Mouse (Mus musculus): Measurements from ENCODE around the gene Neurl4. TPM values are rescaled to one million over a fixed set of nuclear protein-coding genes. Genes with fewer than 3 reads are reported as not detected.
"Not testable (repeated sequence)": the region's sequence is repeated elsewhere in the genome, so short reads cannot be mapped to it uniquely, and the experiment has no call there.

Neurl4 gene
- polyA plus RNA-seq, 2 experiments from 2014 or later, result 7.9 to 8.0 TPM

DNA sequence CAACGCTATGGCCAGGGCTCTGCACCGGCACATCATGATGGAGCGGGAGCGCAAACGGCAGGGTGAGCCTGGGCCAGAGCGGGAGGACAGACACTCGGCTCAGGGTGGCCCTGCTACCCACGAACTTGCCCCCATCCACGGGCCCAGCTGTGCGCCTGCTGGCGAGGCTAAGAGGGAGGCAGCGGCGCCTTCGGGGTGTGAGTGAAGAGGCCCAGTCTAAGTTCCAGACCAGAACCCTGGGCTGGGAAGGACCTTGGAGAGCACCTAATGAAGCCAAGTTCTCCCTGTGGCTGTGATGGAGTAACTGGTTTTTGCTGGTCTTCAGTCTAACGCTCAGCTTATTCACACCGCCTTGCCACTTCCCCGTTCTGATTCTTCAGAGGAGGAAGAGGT is 13.5 kb downstream of the Neurl4 start:
- ATAC-seq, result no peak

DNA sequence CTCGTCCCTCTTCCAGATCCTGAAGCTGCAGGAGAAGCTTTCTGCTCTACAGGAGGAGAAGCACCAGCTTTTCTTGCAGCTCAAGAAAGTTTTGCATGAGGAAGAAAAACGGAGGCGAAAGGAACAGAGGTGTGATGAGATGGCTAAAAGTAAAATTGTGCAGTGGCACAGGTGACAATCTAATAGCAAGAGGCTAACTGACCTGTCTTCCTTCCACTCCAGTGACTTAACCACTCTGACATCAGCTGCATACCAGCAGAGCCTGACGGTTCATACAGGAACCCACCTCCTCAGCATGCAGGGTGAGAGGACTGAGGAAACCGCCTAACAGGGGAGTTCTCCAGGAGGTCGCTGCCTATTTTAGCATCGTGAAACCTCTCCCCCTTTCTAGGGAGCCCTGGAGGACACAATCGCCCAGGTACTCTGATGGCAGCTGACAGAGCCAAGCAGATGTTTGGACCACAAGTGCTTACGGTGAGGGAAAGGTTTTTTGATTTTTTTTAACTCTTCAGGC is 14.1 kb downstream of the Neurl4 start:
- ATAC-seq, result no peak

DNA sequence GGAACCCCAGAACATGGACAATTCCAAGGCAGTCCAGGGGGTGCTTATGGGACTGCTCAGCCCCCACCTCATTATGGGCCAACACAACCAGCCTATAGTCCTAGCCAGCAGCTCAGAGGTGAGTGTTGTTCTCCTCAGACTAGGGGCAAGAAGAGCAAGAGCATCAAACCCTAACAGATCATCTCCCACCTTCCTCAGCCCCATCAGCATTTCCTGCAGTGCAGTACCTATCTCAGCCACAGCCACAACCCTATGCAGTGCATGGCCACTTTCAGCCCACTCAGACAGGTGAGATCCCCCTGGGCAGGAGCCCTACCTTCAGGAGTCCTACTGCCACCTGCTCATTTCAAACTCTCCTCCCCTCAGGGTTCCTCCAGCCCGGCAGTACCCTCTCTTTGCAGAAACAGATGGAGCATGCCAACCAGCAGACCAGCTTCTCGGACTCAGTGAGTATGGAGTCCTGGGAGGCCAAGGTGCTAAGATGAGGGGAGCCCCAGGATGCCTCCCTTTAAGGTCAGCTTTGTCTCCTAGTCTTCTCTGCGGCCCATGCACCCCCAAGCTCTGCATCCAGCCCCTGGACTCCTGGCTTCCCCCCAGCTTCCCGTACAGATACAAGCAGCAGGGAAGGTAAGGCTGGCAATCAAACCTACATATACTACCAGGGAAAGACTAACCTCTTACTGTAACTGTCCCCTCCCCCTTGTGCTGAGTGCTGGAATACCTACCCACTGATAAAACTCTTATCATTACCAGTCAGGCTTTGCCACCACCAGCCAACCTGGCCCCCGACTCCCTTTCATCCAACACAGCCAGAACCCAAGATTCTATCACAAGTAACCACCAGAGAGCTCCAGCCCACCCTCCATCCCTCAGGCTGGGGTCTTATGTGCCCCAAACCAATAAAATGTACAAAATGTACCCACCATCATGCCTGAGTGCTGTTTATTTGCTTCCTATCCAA is 15.1 kb downstream of the Neurl4 start:
- no peak for ATAC-seq

DNA sequence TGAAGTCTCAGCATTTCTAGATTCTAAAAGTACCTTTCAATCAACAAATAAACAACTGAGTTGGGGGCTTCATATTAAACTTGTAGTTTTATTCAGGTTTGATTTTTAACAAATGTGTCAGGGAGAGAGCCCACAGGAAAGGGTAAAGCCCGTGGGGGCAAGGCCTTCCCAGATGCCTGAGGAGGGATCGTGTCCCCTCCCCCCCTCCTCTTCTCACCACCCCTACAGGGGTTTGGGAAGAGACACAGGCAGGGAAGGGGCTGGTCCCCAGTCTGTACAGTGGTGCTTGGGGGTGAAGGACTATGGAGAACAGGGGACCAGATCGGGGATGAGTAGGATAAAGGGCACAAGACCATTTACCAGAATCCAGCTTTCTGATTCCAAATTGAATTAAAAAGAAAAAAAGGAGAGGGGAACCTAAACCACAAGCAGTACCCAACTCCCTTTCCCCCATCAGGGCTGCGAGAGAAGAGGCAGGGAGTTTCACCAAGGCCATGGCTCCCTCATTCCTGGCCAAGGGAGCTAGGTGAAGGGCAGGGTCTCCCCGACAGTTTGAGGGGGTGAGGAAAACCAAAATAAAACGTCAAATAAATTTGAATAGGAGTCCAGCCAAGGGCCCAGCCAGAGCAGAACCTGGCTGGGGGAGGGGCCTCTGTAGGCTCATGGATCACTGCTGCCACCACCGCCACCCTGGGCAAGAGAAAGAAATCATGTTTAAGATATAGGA is 15.9 kb downstream of the Neurl4 start:
- not testable (repeated sequence) for ATAC-seq

DNA sequence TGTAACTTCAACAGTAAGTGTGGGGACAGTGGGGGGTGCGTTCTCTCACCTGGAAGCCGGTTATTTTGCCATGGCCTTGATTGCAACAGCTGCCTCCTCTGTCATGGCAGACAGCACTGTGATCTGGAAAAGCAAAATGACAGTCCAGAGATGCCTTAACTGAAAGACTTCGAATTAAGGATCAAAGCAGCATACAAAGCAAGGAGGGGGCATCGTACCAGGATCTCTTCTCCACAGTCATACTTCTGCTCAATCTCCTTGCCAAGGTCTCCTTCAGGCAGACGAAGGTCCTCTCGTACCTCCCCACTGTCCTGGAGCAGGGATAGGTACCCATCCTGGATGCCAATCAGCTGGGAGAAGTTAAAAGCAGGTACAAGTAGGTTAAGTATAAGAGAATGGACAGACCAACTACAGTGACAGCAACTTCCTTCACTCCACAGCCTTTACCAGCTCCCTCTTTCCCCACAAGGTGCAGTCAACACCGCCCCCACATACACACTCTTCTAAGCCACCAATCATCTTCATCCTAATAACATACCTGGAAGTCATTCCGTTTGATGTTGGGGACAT is 16.6 kb downstream of the Neurl4 start:
- ATAC-seq, result no peak

DNA sequence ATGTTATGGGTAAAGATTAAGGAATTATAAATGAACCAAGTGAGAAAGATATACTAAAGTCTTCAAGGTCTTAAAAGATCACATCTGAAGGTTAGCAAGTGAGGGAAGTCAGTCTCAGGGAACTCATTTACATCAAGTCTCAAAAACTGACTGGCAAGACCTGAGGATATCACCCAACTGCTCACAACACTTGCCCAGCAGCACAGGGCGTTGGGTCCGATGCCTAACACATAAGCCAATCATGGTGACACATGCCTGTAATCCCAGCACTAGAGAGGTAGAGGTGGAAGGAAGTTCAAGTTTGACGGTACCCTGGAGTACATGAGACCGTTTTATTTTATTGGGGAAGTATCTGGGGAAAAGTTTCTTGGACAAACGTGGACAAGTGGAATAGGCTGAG is 17.2 kb downstream of the Neurl4 start:
- no peak for ATAC-seq

DNA sequence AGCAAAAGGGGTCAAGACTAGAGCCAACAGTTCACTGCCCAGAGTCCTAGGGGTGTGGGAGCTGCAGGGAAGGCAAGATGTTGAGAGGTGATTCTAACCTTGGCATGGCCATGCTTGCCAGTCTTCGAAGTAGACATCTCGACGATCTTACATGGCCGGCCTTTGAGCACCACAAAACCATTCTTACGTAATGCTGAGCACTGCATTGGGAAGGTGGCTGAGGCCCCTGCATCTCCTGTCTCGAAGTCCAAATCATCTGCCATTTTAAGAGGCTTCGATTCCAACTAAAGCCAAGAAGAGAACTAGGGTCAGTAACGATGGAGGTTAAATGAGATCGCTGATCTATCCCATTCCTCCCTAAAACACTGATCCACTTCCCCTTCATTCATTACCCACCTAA is 18.2 kb downstream of the Neurl4 start:
- ATAC-seq, result no peak

DNA sequence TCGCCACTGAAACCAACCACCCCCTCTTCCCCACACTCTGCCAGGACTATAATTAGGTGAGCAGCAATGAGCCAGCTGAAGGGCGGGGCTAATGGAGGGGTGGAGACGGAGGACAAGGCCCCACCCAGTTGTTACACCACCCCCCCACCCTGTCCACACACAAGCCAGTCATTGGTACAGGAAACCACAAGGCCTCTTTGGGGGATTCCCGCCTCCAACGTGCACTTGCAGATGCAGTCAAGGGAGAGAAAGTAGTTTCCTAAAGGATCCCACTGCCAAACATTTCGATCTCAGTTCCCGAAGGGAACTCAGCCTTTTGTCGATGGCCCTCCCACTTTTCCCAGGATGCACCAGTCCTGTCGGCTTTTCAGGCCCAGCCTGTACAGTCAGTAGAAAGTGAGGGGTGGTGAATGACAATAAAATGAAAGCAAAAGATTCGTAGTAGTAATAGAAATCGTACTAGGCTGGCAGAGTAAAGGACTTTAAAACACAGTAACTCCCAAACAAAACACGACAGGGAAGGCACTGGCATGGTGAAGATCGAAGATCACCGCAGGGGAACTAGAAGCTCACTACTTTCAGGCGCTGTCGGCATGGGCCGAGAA is 18.9 kb downstream of the Neurl4 start:
- ATAC-seq, result peak; percentile 47

DNA sequence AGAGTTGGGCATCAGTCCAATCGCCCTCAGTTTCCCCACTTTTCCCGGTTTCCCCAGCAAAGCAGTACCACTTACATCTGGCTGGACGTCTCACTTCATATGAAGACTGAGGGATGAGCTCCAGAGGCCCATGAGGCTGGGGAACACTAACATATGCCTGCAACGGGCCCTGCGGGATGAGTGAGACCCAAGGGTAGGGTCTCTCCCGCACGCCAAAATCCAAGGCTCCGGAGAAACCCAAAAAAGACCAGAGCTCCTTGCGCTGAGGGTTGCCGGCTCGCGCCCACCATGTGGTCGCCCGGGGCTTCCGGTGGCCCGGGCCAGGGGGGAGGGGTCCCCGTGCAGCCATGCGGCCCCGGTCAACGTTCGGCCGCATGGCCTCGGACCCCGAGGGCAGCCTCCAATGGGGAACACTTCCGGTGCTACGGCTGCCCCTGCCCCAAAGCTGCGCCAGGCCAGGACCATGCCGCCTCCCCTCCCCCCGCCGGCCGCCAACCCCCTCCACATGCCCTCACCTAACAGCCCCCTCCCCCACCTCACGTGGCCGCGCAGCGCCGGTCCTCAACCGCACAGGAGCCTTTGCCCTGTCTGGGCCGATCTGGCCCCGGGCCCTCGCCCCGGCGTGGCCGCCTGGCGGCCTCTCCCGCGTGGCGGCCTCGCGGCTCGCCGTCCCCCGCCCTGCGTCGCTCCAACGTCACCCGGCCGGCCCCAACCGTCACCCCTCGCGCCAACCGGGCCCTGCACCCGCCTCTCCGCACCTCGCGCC is 19.6 kb downstream of the Neurl4 start:
- ATAC-seq, result no peak

DNA sequence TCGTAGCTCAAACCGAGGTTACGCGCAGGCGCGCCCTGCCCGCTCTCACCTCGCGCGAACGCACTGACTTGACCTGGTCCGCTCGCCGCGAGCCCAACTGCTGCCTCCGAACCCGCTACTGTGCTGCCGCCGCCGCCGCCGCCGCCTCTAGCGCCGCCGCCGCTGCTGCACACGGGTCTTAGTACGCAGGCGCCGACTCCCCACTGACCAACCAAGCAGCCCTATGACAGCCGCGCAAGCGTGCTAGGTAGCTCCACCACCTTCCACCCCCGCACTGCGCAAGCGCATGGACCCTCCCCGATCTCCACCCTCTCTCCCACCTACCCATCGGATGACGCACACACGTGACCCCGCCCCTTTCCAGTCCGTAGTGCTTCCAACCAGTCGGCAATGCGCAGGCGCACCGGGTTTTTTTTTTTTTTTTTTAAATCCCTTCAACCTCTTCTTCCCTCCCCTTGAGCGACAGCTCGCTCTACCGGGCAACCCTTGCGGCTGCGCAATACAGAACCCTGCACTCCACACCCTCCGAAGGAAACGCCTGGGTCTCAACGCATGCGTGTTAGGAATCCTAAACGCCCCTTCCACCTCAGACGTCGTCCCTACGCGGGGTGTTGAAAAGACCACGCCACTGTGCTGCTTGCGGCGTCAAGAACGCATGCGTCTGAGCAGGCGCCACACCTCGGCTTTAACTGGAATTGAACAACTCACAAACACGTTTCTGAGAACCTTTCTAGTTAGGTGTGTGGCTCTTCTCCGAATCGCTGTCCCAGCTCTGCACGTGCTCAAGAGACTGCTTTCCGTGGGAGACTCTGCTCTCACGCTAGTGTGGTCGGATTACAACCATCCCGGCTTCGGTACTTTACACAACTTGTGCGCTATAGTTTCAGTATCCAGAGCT is 20.5 kb downstream of the Neurl4 start, which contains the start of gene Eif5a:
TSS of gene Eif5a (minus strand) at position 845 of the 898 bp plus-strand sequence.
- peak; percentile 77 for ATAC-seq

DNA sequence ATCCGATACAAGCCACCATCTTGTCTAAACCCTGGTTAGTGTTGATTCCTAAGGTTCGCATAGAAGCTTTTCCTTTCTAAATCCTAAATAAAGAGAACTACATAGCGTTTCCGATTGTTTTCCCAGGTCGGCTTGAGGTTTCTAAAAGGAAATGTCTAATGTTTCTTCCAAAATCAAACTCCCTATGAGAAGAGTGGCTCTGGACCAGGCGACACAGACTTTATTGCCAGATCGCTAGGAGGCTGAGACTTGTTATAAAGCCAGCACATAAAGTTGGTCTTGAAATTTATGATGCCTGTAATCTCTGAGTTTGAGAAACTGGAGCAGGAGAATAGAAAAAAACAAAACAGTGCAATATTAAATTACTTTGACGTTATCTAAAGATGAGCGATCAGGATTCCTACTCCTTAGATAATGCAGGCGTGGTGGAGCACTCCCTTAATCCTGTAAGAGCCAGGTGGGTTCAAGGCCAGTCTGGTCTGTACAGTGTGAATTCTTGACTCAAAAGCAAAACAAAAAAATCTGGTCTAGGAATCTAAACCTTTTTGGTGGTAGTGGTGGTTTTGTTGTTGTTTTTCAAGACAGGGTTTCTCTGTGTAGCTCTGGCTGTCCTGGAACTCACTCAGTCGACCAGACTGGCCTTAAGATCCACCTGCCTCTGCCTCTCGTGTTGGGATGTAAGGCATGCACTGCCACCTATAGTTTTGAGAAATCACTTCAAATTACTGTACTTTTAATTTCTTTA is 21.3 kb downstream of the Neurl4 start:
- no peak for ATAC-seq

DNA sequence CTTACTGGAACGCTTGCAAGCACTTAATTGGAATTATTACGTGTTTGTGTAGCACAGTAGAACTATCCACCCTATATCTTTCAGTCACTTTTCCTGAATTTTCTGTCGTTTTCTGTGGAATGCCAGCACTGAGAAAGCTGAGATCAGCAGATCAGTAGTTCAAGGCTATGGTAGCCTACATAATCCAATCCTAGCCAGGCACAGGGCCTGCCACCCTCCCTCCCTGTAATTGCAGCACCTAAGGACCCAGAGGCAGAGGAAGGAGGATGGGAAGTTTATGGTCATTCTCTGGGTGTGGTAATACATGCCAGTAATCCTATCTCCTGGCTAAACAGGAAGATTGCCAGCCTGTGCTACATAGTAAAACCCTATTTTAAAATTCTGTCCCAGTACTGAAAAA is 21.9 kb downstream of the Neurl4 start:
- ATAC-seq, result no peak

DNA sequence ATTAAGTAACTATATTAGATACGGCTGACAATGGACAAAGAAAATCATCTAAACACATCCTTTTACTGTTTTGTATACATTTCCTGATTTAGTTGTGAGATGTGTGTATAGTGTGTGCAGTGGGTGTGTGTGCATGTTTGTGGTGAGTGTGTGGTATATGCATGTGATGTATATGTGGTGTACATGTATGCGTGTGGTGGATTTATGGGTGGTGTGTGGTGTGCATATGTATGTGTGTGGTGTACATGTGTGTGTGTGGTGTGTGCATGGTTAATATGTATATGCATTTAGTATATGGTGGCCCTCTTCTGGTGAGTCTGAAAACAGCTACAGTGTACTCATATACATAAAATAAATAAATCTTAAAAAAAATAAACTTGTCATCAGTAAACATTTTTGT is 26.6 kb downstream of the Neurl4 start:
- no peak for ATAC-seq

DNA sequence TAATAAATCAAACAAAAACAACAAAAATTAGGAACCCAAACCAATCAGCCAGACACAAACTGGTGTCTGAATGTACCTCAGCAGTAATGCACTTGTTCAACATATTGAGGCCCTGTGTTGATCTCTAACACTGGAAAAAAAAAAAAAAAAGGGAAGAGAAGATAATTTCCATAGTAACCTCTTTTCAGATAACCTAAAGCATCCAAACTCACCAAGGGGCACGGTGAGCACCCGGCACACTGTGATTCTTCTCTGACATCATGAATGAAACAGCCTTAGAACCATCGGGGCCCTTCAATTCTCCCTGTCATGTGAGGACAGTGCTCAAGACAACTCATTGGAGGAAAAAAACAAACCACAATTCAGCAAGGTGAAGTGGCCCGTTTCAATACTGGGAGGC is 28.8 kb downstream of the Neurl4 start:
- no peak for ATAC-seq

DNA sequence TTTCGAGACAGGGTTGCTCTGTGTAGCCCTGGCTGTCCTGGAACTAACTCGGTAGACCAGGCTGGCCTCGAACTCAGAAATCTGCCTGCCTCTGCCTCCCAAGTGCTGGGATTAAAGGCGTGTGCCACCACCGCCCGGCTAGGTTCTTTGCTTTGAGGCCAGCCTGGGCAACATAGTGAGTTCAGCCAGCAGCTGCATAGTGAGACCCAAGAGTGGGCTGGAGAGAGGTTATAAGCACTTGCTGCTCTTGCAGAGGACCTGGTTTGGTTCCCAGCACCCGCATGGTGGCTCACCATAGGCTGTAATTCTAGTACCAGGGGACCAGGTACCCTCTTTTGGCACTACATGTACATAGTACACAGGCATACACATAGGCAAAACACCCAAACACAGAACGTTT is 29.3 kb downstream of the Neurl4 start:
- ATAC-seq, result not testable (repeated sequence)

DNA sequence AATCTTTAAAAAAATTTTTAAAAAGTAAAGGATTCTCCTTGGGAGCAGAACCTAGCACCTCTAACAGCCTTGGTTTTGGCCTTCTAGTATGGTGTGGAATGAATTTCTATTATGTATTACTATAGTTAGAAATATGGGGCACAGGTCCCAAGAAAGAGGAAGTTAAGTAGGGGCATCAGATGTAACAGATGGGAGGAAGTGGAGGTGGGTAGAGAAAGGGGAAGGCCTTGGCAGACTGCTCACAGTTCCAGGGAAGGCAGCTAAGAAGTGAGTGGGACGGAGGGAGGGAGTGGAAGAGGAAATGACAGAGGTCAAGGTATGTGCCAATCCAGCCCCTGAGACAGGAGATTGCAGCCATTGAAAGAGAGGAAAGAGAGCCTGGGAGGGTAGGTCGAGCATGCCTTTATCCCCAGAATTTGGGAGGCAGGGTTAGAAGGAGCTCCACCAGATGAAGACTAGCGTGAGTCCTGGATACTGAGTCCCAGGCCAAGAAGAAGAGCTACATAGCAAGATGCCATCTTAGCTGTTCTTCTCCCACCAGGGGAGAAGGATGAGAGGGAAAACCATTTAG is 30.2 kb downstream of the Neurl4 start:
- ATAC-seq, result no peak

DNA sequence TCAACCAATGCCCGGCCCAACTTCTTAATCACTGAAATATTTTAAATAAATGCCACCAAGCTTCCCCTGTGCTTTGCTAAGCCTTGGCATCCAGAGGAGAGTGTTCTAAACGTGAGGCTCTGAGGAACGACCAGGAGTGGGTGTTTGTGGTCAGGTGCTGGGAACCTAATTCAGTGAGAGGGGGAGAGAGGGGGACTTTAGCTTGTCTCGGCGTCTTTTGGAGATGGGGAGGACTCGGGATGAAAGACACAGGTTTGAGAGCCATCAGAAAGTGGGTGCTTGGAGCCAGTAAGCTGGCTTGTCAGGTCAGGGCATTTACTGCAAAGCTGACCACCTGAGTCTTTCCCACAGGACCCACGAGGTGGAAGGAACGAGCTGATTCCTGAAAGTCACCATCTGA is 30.9 kb downstream of the Neurl4 start:
- no peak for ATAC-seq

DNA sequence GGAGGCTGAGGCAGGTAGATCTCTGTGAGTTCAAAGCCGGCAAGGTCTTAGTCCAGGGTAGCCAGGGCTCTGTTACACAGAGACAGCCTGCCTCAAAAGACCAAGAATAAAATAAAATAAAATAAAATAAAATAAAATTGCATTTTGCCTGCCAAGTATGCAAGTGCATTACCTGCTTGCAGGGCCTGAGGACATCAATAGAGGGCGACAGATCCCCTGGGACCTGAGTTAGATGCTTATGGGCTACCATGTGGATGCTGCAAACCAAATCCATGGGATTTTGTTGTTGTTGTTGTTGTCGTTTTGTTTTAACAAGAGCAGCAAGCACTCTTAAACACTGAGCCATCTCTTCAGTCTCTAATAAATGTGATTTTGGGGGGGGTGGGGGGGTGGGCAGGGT is 31.4 kb downstream of the Neurl4 start:
- no peak for ATAC-seq

DNA sequence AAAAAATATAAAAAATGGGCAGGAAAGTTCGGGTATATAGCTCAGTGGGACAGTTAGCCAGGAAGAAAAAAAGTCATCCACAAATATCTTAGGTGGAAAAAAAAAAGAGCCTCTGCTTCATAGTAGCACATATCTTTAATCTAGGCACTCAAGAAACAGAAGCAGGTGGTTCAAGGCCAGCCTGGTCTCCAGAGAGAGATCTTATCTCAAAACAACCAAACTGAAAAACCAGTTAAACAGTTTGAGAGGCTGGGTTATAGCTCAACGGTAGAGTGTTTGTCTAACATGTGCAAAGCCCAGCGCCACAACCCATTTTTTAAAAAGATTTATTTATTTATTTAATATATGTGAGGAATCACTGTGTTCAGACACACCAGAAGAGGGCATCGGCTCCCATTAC is 32.2 kb downstream of the Neurl4 start:
- no peak for ATAC-seq

DNA sequence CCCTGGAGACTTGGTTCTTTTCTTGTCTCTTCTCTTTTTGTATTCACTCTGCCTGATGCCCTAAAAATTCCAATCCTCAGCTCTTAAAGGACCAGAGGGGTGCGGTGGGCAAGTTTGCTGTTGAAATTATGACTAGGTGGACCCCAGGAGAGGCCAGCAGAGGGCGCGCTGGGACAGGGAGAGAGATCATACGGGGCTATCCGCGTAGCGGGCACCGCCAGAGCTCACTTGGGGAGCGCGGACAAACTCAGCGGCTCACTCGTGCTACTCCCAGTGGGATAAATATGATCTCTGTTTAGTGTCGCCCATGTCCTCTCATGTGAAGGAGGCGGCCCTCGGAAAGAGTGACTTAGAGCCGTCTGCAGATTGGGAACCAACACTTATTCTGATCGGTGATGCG is 33.3 kb downstream of the Neurl4 start:
- peak; percentile 47 for ATAC-seq

Measured in activated CD4-positive, CD25-positive, alpha-beta regulatory T cell, adult 4 months (primary cell).